Comparison of ENCODE assay signal across 8 mouse cellular contexts in the genomic region with DNA sequence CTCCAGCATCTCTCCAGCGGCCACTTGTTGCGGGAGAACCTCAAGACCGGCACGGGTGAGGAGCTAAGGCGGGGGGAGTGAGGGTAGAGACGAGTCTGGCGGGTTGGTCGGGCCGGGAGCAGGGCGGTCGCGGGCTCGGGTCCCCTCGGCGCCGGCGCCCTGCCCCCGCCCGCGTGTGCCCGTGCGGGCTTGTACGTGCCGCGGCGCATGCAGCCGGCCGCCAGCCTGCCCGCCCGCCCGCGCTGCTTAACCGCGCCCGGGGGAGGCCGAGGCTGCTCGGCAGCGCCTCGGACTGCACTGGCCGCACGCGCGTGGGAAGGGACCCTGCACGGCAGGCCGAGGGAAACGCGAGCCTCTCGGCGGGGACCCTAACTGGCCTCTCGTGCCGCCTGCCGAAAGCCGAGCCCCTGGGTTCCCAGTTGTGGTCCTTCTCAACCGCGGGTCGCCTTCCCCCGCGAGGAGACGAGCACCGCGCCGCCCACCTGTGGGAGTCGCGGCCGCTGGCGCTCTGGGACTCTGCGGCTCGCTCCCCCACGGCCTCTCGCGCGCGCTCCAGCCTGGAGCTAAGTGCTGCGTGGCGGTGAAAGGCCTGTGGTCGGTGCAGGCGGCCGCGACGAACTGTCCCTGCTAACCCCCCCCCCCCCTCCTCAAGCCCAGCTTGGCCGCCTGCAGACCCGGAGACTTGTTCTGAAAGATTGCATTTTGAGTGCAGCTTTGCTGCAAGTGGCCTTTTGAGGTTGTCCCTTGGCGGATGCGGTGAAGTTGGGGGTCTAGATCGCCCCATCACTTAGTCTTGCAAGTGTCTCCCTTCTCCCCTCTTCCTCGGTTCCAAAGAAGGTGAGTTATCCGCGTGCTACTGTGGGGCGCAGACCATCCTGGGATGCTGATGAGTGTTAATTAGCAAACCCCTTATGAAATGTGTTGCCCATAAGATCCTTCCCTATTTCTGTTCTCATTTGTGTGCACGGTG. TPM values are rescaled to one million over a fixed set of nuclear protein-coding genes. Genes with fewer than 3 reads are reported as not detected.
A peak's percentile ranks its signal among the peaks of the same experiment; 100 is the strongest.
DNase-seq lines count a peak whose midpoint lies in the region; ATAC-seq and TF ChIP-seq lines count a peak whose summit lies in the region.

No protein-coding gene starts in this region.

- peak overlapping the region; percentile 87 for H3K4me3 ChIP-seq in heart, embryonic 11.5 days (ENCODE audit: low read depth, low read length)
- peak overlapping the region; percentile 91 for H3K4me3 ChIP-seq in heart, embryonic 14.5 days (ENCODE audit: control insufficient read depth in 1 of 2, insufficient read depth in 1 of 2, low read depth in 1 of 2, low read length in 2 of 2)
- H3K4me3 ChIP-seq in liver, embryonic 14.5 days (ENCODE audit: insufficient read depth in 1 of 2, low read depth in 2 of 2, low read length in 2 of 2): peak overlapping the region; percentile 53 to 62

- no peak for TF ChIP-seq CTCF in liver, embryonic 14.5 days (IDR thresholded peaks at IDR 0.05; ENCODE audit: low read depth)

- no peaks in the 10 kb centered on the region for H3K4me1 ChIP-seq in heart, embryonic 11.5 days (ENCODE audit: control insufficient read depth, insufficient read depth, low read length)
- peaks cover 2 to 5% of the 10 kb centered on the region in 2 experiments; a peak in 2 of 4 replicates for H3K4me1 ChIP-seq in heart, embryonic 14.5 days (ENCODE audit: control insufficient read depth in 2 of 2, insufficient read depth in 2 of 2, low read length in 2 of 2)
- H3K4me1 ChIP-seq in liver, embryonic 14.5 days (replicated peaks; ENCODE audit: control insufficient read depth in 2 of 2, insufficient read depth in 2 of 2, low read length in 1 of 2): peaks cover 0 to 4% of the 10 kb centered on the region in 2 experiments; a peak in 2 of 4 replicates

- no peak for TF ChIP-seq EP300 in liver, embryonic 14.5 days (IDR thresholded peaks at IDR 0.05; ENCODE audit: low read depth)

- peak; percentile 73 for ATAC-seq in heart, embryonic 11.5 days (replicated peaks; ENCODE audit: insufficient number of reproducible peaks, low FRiP score, low TSS enrichment)
- ATAC-seq in CD4-positive, CD25-positive, alpha-beta regulatory T cell, adult 4 months: peak; percentile 26
- peak; percentile 78 for ATAC-seq in heart, embryonic 14.5 days (ENCODE audit: insufficient number of reproducible peaks, insufficient read depth, low FRiP score, low read depth)
- peak; percentile 66 for ATAC-seq in liver, embryonic 14.5 days (ENCODE audit: insufficient read depth)

- peak overlapping the region; percentile 59 for H3K27ac ChIP-seq in heart, embryonic 11.5 days (ENCODE audit: low read depth, low read length)
- peak overlapping the region; percentile 53 to 78 for H3K27ac ChIP-seq in heart, embryonic 14.5 days (replicated peaks in 1 of 2; ENCODE audit: control insufficient read depth in 1 of 2, insufficient read depth in 1 of 2, low read depth in 2 of 2, low read length in 2 of 2)
- H3K27ac ChIP-seq in liver, embryonic 14.5 days: no peak overlapping the region

- no peaks in the 10 kb centered on the region for H3K36me3 ChIP-seq in heart, embryonic 11.5 days (ENCODE audit: control insufficient read depth, insufficient read depth, low read length)
- H3K36me3 ChIP-seq in heart, embryonic 14.5 days (ENCODE audit: control insufficient read depth, insufficient read depth, low read length): 0 out of 2 replicates have a peak, but pooled peaks cover 2% of the 10 kb centered on the region
- H3K36me3 ChIP-seq in liver, embryonic 14.5 days (replicated peaks; ENCODE audit: control insufficient read depth, insufficient read depth, low read depth): no peaks in the 10 kb centered on the region

- DNase-seq in heart, adult 8-10 months (ENCODE audit: low spot score): no peak
- peak; percentile 50 for DNase-seq in cerebellum, adult 8-10 months
- no peak for DNase-seq in liver, embryonic 14.5 days (ENCODE audit: low read depth in 3 of 3, low spot score in 3 of 3)
- peak; percentile 13 for DNase-seq in retina, postnatal 7 days (ENCODE audit: low read depth, low spot score)
- no peak for DNase-seq in spleen, postnatal 14 days (ENCODE audit: low spot score in 2 of 2)

- H3K4me2 ChIP-seq in heart, embryonic 11.5 days: peak overlapping the region; percentile 91
- peak overlapping the region; percentile 93 for H3K4me2 ChIP-seq in heart, embryonic 14.5 days (ENCODE audit: low read length)
- peak overlapping the region; percentile 68 for H3K4me2 ChIP-seq in liver, embryonic 14.5 days (ENCODE audit: low read depth)

- WGBS in heart, embryonic 11.5 days (ENCODE audit: insufficient replicate concordance): 1% methylated on average over 85 of the region's 90 CpGs
- 1% methylated on average over 81 of the region's 90 CpGs for WGBS in heart, embryonic 14.5 days
- 2% methylated on average over 87 of the region's 90 CpGs for WGBS in liver, embryonic 14.5 days (ENCODE audit: insufficient replicate concordance)

- H3K9ac ChIP-seq in heart, embryonic 11.5 days (ENCODE audit: low read depth, low read length): peak overlapping the region; percentile 93
- peak overlapping the region; percentile 97 for H3K9ac ChIP-seq in heart, embryonic 14.5 days (ENCODE audit: low read length)
- peak overlapping the region; percentile 36; the same call in 1 of the 2 replicates for H3K9ac ChIP-seq in liver, embryonic 14.5 days (replicated peaks)

- H3K27me3 ChIP-seq in heart, embryonic 11.5 days (ENCODE audit: control insufficient read depth, insufficient read depth, low read length): no peaks in the 10 kb centered on the region
- H3K27me3 ChIP-seq in heart, embryonic 14.5 days (ENCODE audit: control insufficient read depth, insufficient read depth, low read length): no peaks in the 10 kb centered on the region
- peaks cover 7% of the 10 kb centered on the region for H3K27me3 ChIP-seq in liver, embryonic 14.5 days (ENCODE audit: control insufficient read depth, insufficient read depth, low read length)

- H3K9me3 ChIP-seq in heart, embryonic 11.5 days (replicated peaks; ENCODE audit: control insufficient read depth, low read length): no peaks in the 10 kb centered on the region
- no peaks in the 10 kb centered on the region for H3K9me3 ChIP-seq in heart, embryonic 14.5 days (ENCODE audit: control insufficient read depth, low read length)
- H3K9me3 ChIP-seq in liver, embryonic 14.5 days (ENCODE audit: control insufficient read depth, low read length): no peaks in the 10 kb centered on the region

RNA-seq across cellular contexts. Expression of a gene that starts 1.1 kb away (rescaled TPM):
- polyA plus RNA-seq in heart, embryonic 11.5 days (2014; fragmentation: Nextera tagmentation; extraction: Ambion mirVana): 9.4 and 18.1 TPM in 2 replicates
- 10 to 100 TPM; 28.8 to 57.2 (median 40.5) TPM for total RNA-seq in heart, adult 8-10 months (2022)
- polyA plus RNA-seq in CD4-positive, CD25-positive, alpha-beta regulatory T cell, adult 4 months (2017; shearing (Covaris generic)): under 1 TPM; 0.09 to 0.99 TPM
- 7.7 and 8.3 TPM in 2 replicates for polyA plus RNA-seq in heart, embryonic 14.5 days (2014; fragmentation: Nextera tagmentation; extraction: Ambion mirVana)
- polyA plus RNA-seq in liver, embryonic 14.5 days (2012; rRNA removed): 6.4 and 6.5 TPM in 2 replicates
- polyA plus RNA-seq in liver, embryonic 14.5 days (2014; fragmentation: Nextera tagmentation; extraction: Ambion mirVana): 3.5 and 4.5 TPM in 2 replicates

Comparison
In these comparisons a context has a peak if more than half of its experiments do, and no peak if none do; other contexts are left out.
1. ATAC-seq: peak in every context shown above with its lines; median percentile 78 in heart, embryonic 14.5 days; 73 in heart, embryonic 11.5 days; 66 in liver, embryonic 14.5 days; 26 in CD4-positive, CD25-positive, alpha-beta regulatory T cell, adult 4 months.
2. H3K9ac ChIP-seq: peak in every context shown above with its lines; median percentile 97 in heart, embryonic 14.5 days; 93 in heart, embryonic 11.5 days; 36 in liver, embryonic 14.5 days.
3. DNase-seq: peak in cerebellum, adult 8-10 months (single experiment) and retina, postnatal 7 days (single experiment); none in heart, adult 8-10 months (single experiment), liver, embryonic 14.5 days (0 of 3) and spleen, postnatal 14 days (0 of 2).
4. Peak in every context shown above with its lines, with median percentiles within 50 percentile points of each other: H3K4me2 ChIP-seq and H3K4me3 ChIP-seq.